Mouse (Mus musculus): ENCODE measurements around the gene Ang4.

DNA sequence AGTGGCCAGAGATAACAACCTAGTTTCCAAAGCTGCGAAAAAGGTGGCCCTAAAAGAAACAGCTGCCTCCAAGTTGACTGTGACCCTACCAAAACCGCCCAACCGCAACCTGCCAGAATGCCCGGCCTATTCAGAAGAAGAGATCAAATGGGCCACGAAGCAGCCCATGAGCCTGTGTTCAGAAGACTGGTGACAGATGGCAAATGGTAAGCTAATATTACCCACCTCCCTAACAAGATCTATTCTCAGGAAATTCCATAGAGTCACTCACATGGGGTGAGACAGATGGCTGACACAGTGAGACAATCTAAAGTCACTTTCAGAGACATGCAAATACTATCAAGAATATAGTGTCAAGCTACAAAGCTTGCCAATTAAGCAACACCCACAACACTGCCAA lies 13.7 kb upstream of the Ang4 start:
- no peak for TF ChIP-seq EP300 (IDR thresholded peaks at IDR 0.05)
- no peak for TF ChIP-seq CTCF (IDR thresholded peaks at IDR 0.05)

Measured in lung, postnatal 0 days (tissue).